Mouse (Mus musculus): ENCODE measurements at regions not wholly inside any gene's neighbourhood (a gene's known extent, or its start where the extent isn't known, plus 50 kb on each side); places are given as distances from the start of the nearest gene placed in this dataset.

- Histone ChIP-seq H3K4me2 (replicated peaks) (no peak overlapping the region), H3K27ac (no peak overlapping the region), H3K27me3 (replicated peaks) (no peaks in the 10 kb centered on the region), H3K4me1 (replicated peaks) (no peaks in the 10 kb centered on the region), H3K9ac (no peak overlapping the region), H3K9me3 (no peaks in the 10 kb centered on the region), H3K4me3 (replicated peaks) (no peak overlapping the region), H3K36me3 (no peaks in the 10 kb centered on the region)
- 53% methylated on average over 3 of the region's 3 CpGs for WGBS
- ATAC-seq: no peak
Observed at GRCm38 (mm10) chr10:105125736-105126135, 448.5 kb downstream of the Tmtc2 start.

DNA sequence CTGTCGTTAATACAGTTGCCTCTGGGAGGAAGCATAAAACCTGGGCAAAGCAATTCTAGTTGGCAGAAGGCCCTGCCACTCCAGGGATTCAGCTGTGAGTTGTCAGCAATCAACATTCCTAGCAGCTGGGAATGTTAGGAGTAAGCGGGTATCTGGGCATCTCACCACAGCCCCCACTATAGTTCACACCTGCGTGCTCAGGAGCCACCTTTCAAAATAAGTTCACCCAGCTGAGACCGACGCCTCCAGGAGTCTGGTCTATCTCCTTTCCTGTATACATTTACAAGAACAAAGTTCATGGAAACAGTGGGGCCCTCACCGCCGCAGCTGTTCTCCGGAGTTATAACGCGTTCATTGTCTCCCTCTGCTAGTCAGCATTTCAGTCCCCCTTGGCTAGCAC lies 454.0 kb downstream of the Tmtc2 start:
- Histone ChIP-seq H3K4me3 (replicated peaks) (no peak overlapping the region), H3K27me3 (replicated peaks) (no peaks in the 10 kb centered on the region), H3K9ac (no peak overlapping the region), H3K9me3 (no peaks in the 10 kb centered on the region), H3K36me3 (no peaks in the 10 kb centered on the region), H3K4me2 (replicated peaks) (no peak overlapping the region), H3K27ac (no peak overlapping the region), H3K4me1 (replicated peaks) (no peaks in the 10 kb centered on the region; the same call in 1 of the 2 replicates)
- peak; percentile 80 for ATAC-seq
- WGBS: 34% methylated on average over 10 of the region's 10 CpGs

DNA sequence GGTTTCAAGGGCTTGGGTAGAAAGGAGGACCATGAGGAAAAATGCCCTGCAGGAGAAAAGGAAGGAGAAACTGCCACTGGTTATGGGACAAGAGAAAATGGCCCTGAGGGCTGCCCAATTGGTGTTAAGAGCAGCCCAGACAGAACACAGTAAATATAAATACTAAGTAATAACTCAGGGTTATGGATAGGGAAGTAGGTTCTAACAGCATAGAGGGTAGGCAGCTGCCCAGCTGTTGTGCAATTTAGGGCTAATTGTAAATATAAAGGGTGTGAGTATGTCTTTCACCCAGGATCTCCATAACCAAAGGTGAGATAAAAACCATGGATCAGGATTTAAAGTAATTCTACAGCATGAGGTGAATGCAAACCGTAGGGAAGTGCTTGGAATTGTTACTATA lies 458.1 kb downstream of the Tmtc2 start:
- Histone ChIP-seq H3K4me2 (replicated peaks) (no peak overlapping the region), H3K36me3 (no peaks in the 10 kb centered on the region), H3K27ac (no peak overlapping the region), H3K27me3 (replicated peaks) (no peaks in the 10 kb centered on the region), H3K4me3 (replicated peaks) (no peak overlapping the region), H3K9ac (no peak overlapping the region), H3K4me1 (replicated peaks) (no peaks in the 10 kb centered on the region; the same call in 1 of the 2 replicates), H3K9me3 (no peaks in the 10 kb centered on the region)
- 93% methylated on average over 1 of the region's 1 CpGs for WGBS
- ATAC-seq: no peak

GRCm38 (mm10) chr10:105114927-105115326 lies 459.3 kb downstream of the Tmtc2 start:
- 68% methylated on average over 5 of the region's 5 CpGs for WGBS

GRCm38 (mm10) chr10:105110247-105110646 lies 464.0 kb downstream of the Tmtc2 start:
- H3K27ac ChIP-seq: no peak overlapping the region
- no peaks in the 10 kb centered on the region for H3K9me3 ChIP-seq
- H3K27me3 ChIP-seq (replicated peaks): no peaks in the 10 kb centered on the region
- H3K9ac ChIP-seq: no peak overlapping the region
- ATAC-seq: no peak
- no peaks in the 10 kb centered on the region for H3K36me3 ChIP-seq
- H3K4me1 ChIP-seq (replicated peaks): no peaks in the 10 kb centered on the region
- WGBS: 23% methylated on average over 5 of the region's 5 CpGs
- no peak overlapping the region for H3K4me2 ChIP-seq (replicated peaks)
- no peak overlapping the region for H3K4me3 ChIP-seq (replicated peaks)

More at GRCm38 (mm10) chr10:105114927-105115326, 459.3 kb downstream of the Tmtc2 start:
- Histone ChIP-seq H3K27me3 (replicated peaks) (no peaks in the 10 kb centered on the region), H3K4me2 (replicated peaks) (no peak overlapping the region), H3K4me1 (replicated peaks) (no peaks in the 10 kb centered on the region), H3K27ac (no peak overlapping the region), H3K4me3 (replicated peaks) (no peak overlapping the region), H3K9me3 (no peaks in the 10 kb centered on the region), H3K36me3 (no peaks in the 10 kb centered on the region), H3K9ac (no peak overlapping the region)
- no peak for ATAC-seq

- ATAC-seq: no peak
- H3K4me2 ChIP-seq (replicated peaks): no peak overlapping the region
- H3K9me3 ChIP-seq: no peaks in the 10 kb centered on the region
- no peak overlapping the region for H3K27ac ChIP-seq
- no peaks in the 10 kb centered on the region for H3K27me3 ChIP-seq (replicated peaks)
- no peak overlapping the region for H3K4me3 ChIP-seq (replicated peaks)
- no peaks in the 10 kb centered on the region for H3K4me1 ChIP-seq (replicated peaks)
- no peaks in the 10 kb centered on the region for H3K36me3 ChIP-seq
- 82% methylated on average over 2 of the region's 2 CpGs for WGBS
- H3K9ac ChIP-seq: no peak overlapping the region
Observed at GRCm38 (mm10) chr10:105097045-105097331, 477.3 kb downstream of the Tmtc2 start.

GRCm38 (mm10) chr10:105096323-105097044 lies 477.8 kb downstream of the Tmtc2 start:
- Histone ChIP-seq H3K36me3 (no peaks in the 10 kb centered on the region), H3K9me3 (no peaks in the 10 kb centered on the region), H3K9ac (no peak overlapping the region), H3K4me3 (replicated peaks) (no peak overlapping the region), H3K4me1 (replicated peaks) (no peaks in the 10 kb centered on the region), H3K27me3 (replicated peaks) (no peaks in the 10 kb centered on the region), H3K4me2 (replicated peaks) (no peak overlapping the region), H3K27ac (no peak overlapping the region)
- 91% methylated on average over 16 of the region's 16 CpGs for WGBS
- no peak for ATAC-seq

- H3K36me3 ChIP-seq: no peaks in the 10 kb centered on the region
- no peaks in the 10 kb centered on the region for H3K4me1 ChIP-seq (replicated peaks)
- ATAC-seq: no peak
- no peak overlapping the region for H3K27ac ChIP-seq
- H3K9ac ChIP-seq: no peak overlapping the region
- H3K4me2 ChIP-seq (replicated peaks): no peak overlapping the region
- H3K9me3 ChIP-seq: no peaks in the 10 kb centered on the region
- 80% methylated on average over 4 of the region's 4 CpGs for WGBS
- no peaks in the 10 kb centered on the region for H3K27me3 ChIP-seq (replicated peaks)
- H3K4me3 ChIP-seq (replicated peaks): no peak overlapping the region
Observed at GRCm38 (mm10) chr10:105095800-105096199, 478.5 kb downstream of the Tmtc2 start.

DNA sequence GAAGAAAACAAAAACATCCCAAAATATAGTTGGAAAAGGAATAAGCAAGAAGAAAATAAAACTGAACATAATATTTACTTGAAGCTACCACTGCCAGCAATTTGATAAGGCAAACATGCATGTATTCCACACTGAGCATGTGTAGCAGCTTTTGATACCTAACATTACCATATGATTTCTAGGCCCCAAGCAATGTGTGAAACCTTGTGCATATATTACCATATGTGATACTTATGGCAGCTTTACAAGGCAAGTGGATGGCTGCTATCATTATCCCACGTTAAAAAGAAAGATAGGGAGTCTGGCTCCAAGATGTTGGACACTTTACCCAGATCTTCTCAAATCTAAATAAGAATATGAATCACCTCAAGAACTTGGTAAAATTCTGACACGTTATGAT lies 497.4 kb downstream of the Tmtc2 start:
- H3K9me3 ChIP-seq: no peaks in the 10 kb centered on the region
- 69% methylated on average over 2 of the region's 2 CpGs for WGBS
- no peaks in the 10 kb centered on the region for H3K27me3 ChIP-seq (replicated peaks)
- H3K4me1 ChIP-seq (replicated peaks): no peaks in the 10 kb centered on the region
- H3K27ac ChIP-seq: no peak overlapping the region
- H3K9ac ChIP-seq: no peak overlapping the region
- no peaks in the 10 kb centered on the region for H3K36me3 ChIP-seq
- no peak overlapping the region for H3K4me3 ChIP-seq (replicated peaks)
- H3K4me2 ChIP-seq (replicated peaks): no peak overlapping the region
- no peak for ATAC-seq

DNA sequence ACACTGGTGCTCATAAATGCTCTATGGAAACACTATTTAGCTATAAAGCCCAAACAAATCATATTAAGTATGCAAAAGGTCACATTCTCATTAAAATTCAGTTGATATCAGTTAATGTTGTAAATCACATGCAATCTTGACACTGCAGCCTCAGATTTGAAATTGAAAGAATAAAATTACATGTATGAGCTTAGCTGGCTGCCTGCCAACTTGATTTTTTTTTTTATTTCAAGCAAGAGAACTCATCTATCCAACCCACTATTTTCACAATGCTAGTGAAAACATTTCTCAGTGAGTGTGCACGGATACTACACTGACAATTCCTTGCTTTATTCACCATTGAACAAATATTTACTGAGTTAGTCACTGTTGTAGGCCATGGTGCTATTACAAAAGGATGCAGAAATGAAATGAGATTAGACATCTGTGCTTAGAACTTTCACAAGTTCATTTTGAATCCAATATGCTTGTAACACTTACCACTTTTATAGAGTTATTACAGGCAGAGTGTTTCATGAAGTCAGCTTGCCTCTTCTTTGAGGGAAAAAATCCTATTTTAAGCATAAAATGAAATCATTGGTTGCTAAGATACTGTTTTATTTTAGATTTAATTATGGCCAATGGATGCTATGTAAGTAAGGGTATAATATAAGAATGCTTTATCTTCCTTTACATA lies 539.4 kb downstream of the Tmtc2 start:
- no peaks in the 10 kb centered on the region for H3K27me3 ChIP-seq (replicated peaks)
- no peak overlapping the region for H3K4me2 ChIP-seq (replicated peaks)
- H3K27ac ChIP-seq: no peak overlapping the region
- no peaks in the 10 kb centered on the region for H3K36me3 ChIP-seq
- no peak for ATAC-seq
- no peak overlapping the region for H3K4me3 ChIP-seq (replicated peaks)
- H3K4me1 ChIP-seq (replicated peaks): no peaks in the 10 kb centered on the region
- 49% methylated on average over 1 of the region's 1 CpGs for WGBS
- no peak overlapping the region for H3K9ac ChIP-seq
- no peaks in the 10 kb centered on the region for H3K9me3 ChIP-seq

GRCm38 (mm10) chr10:105020471-105021120 lies 553.7 kb downstream of the Tmtc2 start:
- no peak overlapping the region for H3K9ac ChIP-seq
- no peak overlapping the region for H3K4me3 ChIP-seq (replicated peaks)
- H3K27me3 ChIP-seq (replicated peaks): no peaks in the 10 kb centered on the region
- H3K4me2 ChIP-seq (replicated peaks): peak overlapping the region; percentile 6; the same call in 1 of the 2 replicates
- H3K9me3 ChIP-seq: no peaks in the 10 kb centered on the region
- H3K4me1 ChIP-seq (replicated peaks): no peaks in the 10 kb centered on the region
- H3K27ac ChIP-seq: peak overlapping the region; percentile 40; the same call in 1 of the 2 replicates
- 44% methylated on average over 14 of the region's 14 CpGs for WGBS
- H3K36me3 ChIP-seq: no peaks in the 10 kb centered on the region
- peak; percentile 44 for ATAC-seq

DNA sequence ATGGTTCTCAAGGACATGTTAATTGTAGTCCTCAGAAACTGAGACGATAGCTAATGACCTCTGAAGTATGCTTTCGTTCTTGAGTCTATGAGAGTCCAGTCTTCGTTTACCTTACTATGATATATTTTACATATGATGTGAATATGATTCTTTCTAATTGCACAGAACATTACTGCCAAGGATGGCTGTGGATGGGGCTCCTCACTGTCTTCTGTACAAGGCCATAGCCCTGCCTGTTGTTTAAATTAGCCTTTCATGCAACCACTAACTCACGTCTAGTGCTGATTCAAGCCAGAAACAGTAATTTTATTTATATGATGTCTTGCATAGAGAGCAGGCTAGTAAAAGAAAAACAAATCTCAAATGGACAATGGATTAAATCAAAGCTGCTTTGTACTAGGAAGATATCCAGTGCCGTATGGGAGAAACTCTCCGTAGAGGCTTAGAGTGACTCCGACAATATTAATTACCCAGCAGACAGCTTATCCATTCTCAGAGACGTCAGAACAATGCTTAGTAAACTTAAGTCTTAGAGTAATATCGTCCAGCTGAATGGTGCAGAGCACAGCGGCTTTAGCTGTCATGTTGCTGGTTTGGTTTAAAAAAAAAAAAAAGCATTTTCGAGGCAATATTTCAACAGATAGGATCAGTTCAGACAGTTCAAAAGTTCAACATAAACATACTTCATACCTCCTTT lies 554.3 kb downstream of the Tmtc2 start:
- Histone ChIP-seq H3K9me3 (no peaks in the 10 kb centered on the region), H3K36me3 (no peaks in the 10 kb centered on the region), H3K9ac (no peak overlapping the region), H3K4me1 (replicated peaks) (no peaks in the 10 kb centered on the region), H3K4me3 (replicated peaks) (no peak overlapping the region), H3K27ac (no peak overlapping the region), H3K27me3 (replicated peaks) (no peaks in the 10 kb centered on the region), H3K4me2 (replicated peaks) (peak overlapping the region; percentile 6; the same call in 1 of the 2 replicates)
- ATAC-seq: peak; percentile 84
- 34% methylated on average over 11 of the region's 11 CpGs for WGBS
